ENCODE assay signal across 9 mouse cellular contexts in the genomic region with DNA sequence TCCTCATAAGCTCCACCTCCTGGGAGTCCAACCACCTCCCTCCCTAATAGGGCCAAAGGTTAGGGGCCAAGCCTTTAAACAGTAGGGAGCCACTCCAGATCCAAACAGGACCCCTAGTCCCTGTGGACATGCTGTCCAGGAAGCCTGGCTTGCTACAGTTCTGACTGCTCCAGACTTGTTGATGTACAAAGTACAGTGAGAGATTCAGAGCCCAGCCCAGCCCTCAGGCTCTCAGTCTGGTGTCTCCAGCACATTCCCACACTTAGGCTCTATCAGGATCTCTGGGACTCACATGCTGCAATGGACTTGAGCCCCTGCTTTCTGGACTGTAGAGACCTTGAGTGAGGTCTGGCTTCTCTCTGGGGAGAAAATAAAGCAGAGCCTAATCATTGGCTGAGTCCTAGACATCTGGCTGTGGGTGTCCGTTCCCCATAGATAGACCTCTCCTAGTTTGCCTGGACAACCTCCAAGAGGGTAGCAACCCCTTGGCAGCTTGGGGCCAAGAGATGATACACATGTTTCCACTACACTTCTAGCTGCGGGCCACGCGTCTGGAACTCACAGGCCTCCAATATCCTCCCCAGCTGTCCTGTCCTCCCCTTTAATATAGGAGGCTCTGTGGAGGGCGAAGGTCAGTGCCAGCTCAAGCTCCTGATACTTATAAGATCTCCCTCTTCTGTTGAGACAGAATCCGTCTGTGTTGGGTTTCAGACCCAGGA. TPM values are rescaled to one million over a fixed set of nuclear protein-coding genes. Genes with fewer than 3 reads are reported as not detected.
DNase-seq lines count a peak whose midpoint lies in the region; ATAC-seq and TF ChIP-seq lines count a peak whose summit lies in the region.
"Had no signal": no experiment of that assay in that cellular context is flagged by ENCODE, and none has a peak within 500 bp of the region (broad histone marks: within the 10 kb centered on the region; RNA-seq: fewer than 3 reads in every experiment).

No protein-coding gene starts in this region.

- H3K4me2 ChIP-seq in heart, embryonic 16.5 days (ENCODE audit: low read depth, low read length) = peak overlapping the region; percentile 48
- 0 out of 2 replicates have a peak overlapping the region, but pooled peaks have one; percentile 23 for H3K4me2 ChIP-seq in limb, embryonic 12.5 days
- H3K4me2 ChIP-seq in stomach, postnatal 0 days (replicated peaks; ENCODE audit: low read depth) = no peak overlapping the region
- H3K4me2 ChIP-seq in forebrain, embryonic 14.5 days (ENCODE audit: low read length) = no peak overlapping the region
- H3K4me2 ChIP-seq: midbrain, embryonic 12.5 days had no signal

- ATAC-seq in heart, embryonic 16.5 days (replicated peaks; ENCODE audit: extremely low read depth, insufficient read depth, low FRiP score) = peak; percentile 34
- no peak for ATAC-seq in limb, embryonic 12.5 days (ENCODE audit: insufficient number of reproducible peaks, insufficient read depth, low FRiP score, low TSS enrichment, low read depth)
- peak; percentile 13 for ATAC-seq in stomach, postnatal 0 days (ENCODE audit: low FRiP score, low TSS enrichment)
- ATAC-seq in erythroblast, adult 5-6 weeks (replicated peaks; ENCODE audit: low FRiP score, poor library complexity, severe bottlenecking) = no peak
- no peak for ATAC-seq in forebrain, embryonic 14.5 days

- peaks cover 18% of the 10 kb centered on the region for H3K36me3 ChIP-seq in liver, adult 2 months (ENCODE audit: control insufficient read depth, insufficient read depth, low read length)
- peaks cover 10% of the 10 kb centered on the region for H3K36me3 ChIP-seq in heart, embryonic 16.5 days (ENCODE audit: control insufficient read depth, insufficient read depth)
- H3K36me3 ChIP-seq in limb, embryonic 12.5 days = peaks cover 30% of the 10 kb centered on the region
- peaks cover 12% of the 10 kb centered on the region for H3K36me3 ChIP-seq in stomach, postnatal 0 days (ENCODE audit: control insufficient read depth, insufficient read depth, low read length)
- peaks cover 31% of the 10 kb centered on the region for H3K36me3 ChIP-seq in forebrain, embryonic 14.5 days (ENCODE audit: control insufficient read depth, insufficient read depth, low read length)

- no peak overlapping the region for H3K4me3 ChIP-seq in liver, adult 2 months (ENCODE audit: insufficient read depth, low read depth, low read length)
- H3K4me3 ChIP-seq in heart, embryonic 16.5 days (ENCODE audit: low read length) = no peak overlapping the region
- no peak overlapping the region for H3K4me3 ChIP-seq in limb, embryonic 12.5 days (replicated peaks)
- H3K4me3 ChIP-seq in stomach, postnatal 0 days (ENCODE audit: low read depth, low read length) = no peak overlapping the region
- H3K4me3 ChIP-seq in forebrain, embryonic 14.5 days (ENCODE audit: low read depth, low read length) = no peak overlapping the region
- H3K4me3 ChIP-seq: midbrain, embryonic 12.5 days had no signal

- H3K79me2 ChIP-seq in liver, adult 2 months (ENCODE audit: control insufficient read depth, insufficient read depth, low read length) = peaks cover 9% of the 10 kb centered on the region

- peak overlapping the region; percentile 27 for H3K9ac ChIP-seq in liver, adult 2 months (ENCODE audit: low read depth, low read length)
- H3K9ac ChIP-seq in heart, embryonic 16.5 days (ENCODE audit: low read length) = no peak overlapping the region
- H3K9ac ChIP-seq in limb, embryonic 12.5 days (replicated peaks) = no peak overlapping the region
- H3K9ac ChIP-seq in stomach, postnatal 0 days (ENCODE audit: low read length) = no peak overlapping the region
- H3K9ac ChIP-seq in forebrain, embryonic 14.5 days (ENCODE audit: low read length) = no peak overlapping the region
- H3K9ac ChIP-seq: midbrain, embryonic 12.5 days had no signal

- no peak for TF ChIP-seq POLR2A in liver, adult 2 months (IDR thresholded peaks at IDR 0.05; ENCODE audit: extremely low read depth, insufficient read depth, low read length)

- DNase-seq in liver, adult 2 months (ENCODE audit: extremely low read depth, low read depth, low spot score) = peak; percentile 95
- no peak for DNase-seq in liver
- peak; percentile 47 for DNase-seq in stomach, postnatal 0 days (ENCODE audit: low spot score)
- no peak for DNase-seq in spleen, adult 18-20 months
- DNase-seq in forebrain, embryonic 14.5 days (ENCODE audit: low spot score) = no peak

- peaks cover 41% of the 10 kb centered on the region for H3K4me1 ChIP-seq in liver, adult 2 months (ENCODE audit: control insufficient read depth, insufficient read depth, low read length)
- peaks cover 42% of the 10 kb centered on the region for H3K4me1 ChIP-seq in heart, embryonic 16.5 days (ENCODE audit: control insufficient read depth, insufficient read depth, low read length)
- peaks cover 47% of the 10 kb centered on the region for H3K4me1 ChIP-seq in limb, embryonic 12.5 days (replicated peaks)
- peaks cover 4% of the 10 kb centered on the region for H3K4me1 ChIP-seq in stomach, postnatal 0 days (replicated peaks; ENCODE audit: control insufficient read depth, insufficient read depth)
- H3K4me1 ChIP-seq in forebrain, embryonic 14.5 days (ENCODE audit: control insufficient read depth, insufficient read depth, low read length) = peaks cover 7% of the 10 kb centered on the region; the same call in 1 of the 2 replicates

- no peaks in the 10 kb centered on the region for H3K9me3 ChIP-seq in heart, embryonic 16.5 days (replicated peaks; ENCODE audit: control insufficient read depth, low read length)
- peaks cover 3% of the 10 kb centered on the region; the same call in 1 of the 2 replicates for H3K9me3 ChIP-seq in limb, embryonic 12.5 days
- no peaks in the 10 kb centered on the region for H3K9me3 ChIP-seq in stomach, postnatal 0 days (ENCODE audit: control insufficient read depth, low read length)
- H3K9me3 ChIP-seq in forebrain, embryonic 14.5 days (replicated peaks; ENCODE audit: control insufficient read depth, low read length) = no peaks in the 10 kb centered on the region
- H3K9me3 ChIP-seq: midbrain, embryonic 12.5 days had no signal

- no peak for TF ChIP-seq EP300 in stomach, postnatal 0 days (optimal IDR thresholded peaks at IDR 0.05)

- 65% methylated on average over 6 of the region's 6 CpGs for WGBS in liver, adult 2 months
- 53% methylated on average over 6 of the region's 6 CpGs for WGBS in heart, embryonic 16.5 days
- 75% methylated on average over 6 of the region's 6 CpGs for WGBS in limb, embryonic 12.5 days
- 75% methylated on average over 6 of the region's 6 CpGs for WGBS in stomach, postnatal 0 days
- 93% methylated on average over 6 of the region's 6 CpGs for WGBS in forebrain, embryonic 14.5 days

- peak overlapping the region; percentile 88 for H3K27ac ChIP-seq in liver, adult 2 months (replicated peaks; ENCODE audit: insufficient read depth, low read depth, low read length)
- peak overlapping the region; percentile 95 for H3K27ac ChIP-seq in heart, embryonic 16.5 days (ENCODE audit: low read length)
- peak overlapping the region; percentile 73 for H3K27ac ChIP-seq in limb, embryonic 12.5 days
- H3K27ac ChIP-seq in stomach, postnatal 0 days (replicated peaks) = peak overlapping the region; percentile 80
- H3K27ac ChIP-seq in forebrain, embryonic 14.5 days (ENCODE audit: low read depth, low read length) = no peak overlapping the region
- H3K27ac ChIP-seq: midbrain, embryonic 12.5 days had no signal

- H3K27me3 ChIP-seq in liver, adult 2 months (ENCODE audit: control insufficient read depth, insufficient read depth, low read length) = no peaks in the 10 kb centered on the region
- H3K27me3 ChIP-seq in heart, embryonic 16.5 days (ENCODE audit: control insufficient read depth, insufficient read depth, low read length) = no peaks in the 10 kb centered on the region
- no peaks in the 10 kb centered on the region for H3K27me3 ChIP-seq in limb, embryonic 12.5 days
- H3K27me3 ChIP-seq in stomach, postnatal 0 days (ENCODE audit: control insufficient read depth, insufficient read depth, low read length) = no peaks in the 10 kb centered on the region
- no peaks in the 10 kb centered on the region for H3K27me3 ChIP-seq in forebrain, embryonic 14.5 days (replicated peaks; ENCODE audit: control insufficient read depth, insufficient read depth, low read length)
- H3K27me3 ChIP-seq: midbrain, embryonic 12.5 days had no signal

- TF ChIP-seq CTCF in liver, adult 2 months (IDR thresholded peaks at IDR 0.05; ENCODE audit: low read depth, low read length) = no peak
- no peak for TF ChIP-seq CTCF in stomach, postnatal 0 days (IDR thresholded peaks at IDR 0.05; ENCODE audit: low read depth)

RNA-seq across cellular contexts. Expression of a gene that starts 6.2 kb away (rescaled TPM):
- total RNA-seq in liver, adult 2 months (2014; rRNA removed) = 59.7 and 68.3 TPM in 2 replicates
- polyA plus RNA-seq in liver, adult 2 months (2012; rRNA removed) = 17.7 and 31.2 TPM in 2 replicates
- polyA plus RNA-seq in heart, embryonic 16.5 days (2015; fragmentation: Nextera tagmentation; extraction: Ambion mirVana) = 69.8 and 70.4 TPM in 2 replicates
- polyA plus RNA-seq in limb, embryonic 12.5 days (2016; fragmentation: Nextera tagmentation; extraction: Ambion mirVana) = 53.9 and 55.3 TPM in 2 replicates
- polyA plus RNA-seq in stomach, postnatal 0 days (2015; fragmentation: Nextera tagmentation; extraction: Ambion mirVana) = 63.6 and 69.4 TPM in 2 replicates
- total RNA-seq in erythroblast, adult 5-6 weeks (2015; ENCODE audit: low replicate concordance) = 1.5 and 3.1 TPM in 2 replicates
- 0.51 and 0.84 TPM in 2 replicates for total RNA-seq in erythroblast, adult 5-6 weeks (2017; ENCODE audit: low replicate concordance)
- polyA plus RNA-seq in forebrain, embryonic 14.5 days (2014; fragmentation: Nextera tagmentation; extraction: Ambion mirVana) = 49.1 and 52.9 TPM in 2 replicates

RNA-seq across cellular contexts. Expression of a gene that starts 48.7 kb away (rescaled TPM):
- 51.4 and 70.2 TPM in 2 replicates for total RNA-seq in liver, adult 2 months (2014; rRNA removed)
- 32.6 and 32.9 TPM in 2 replicates for polyA plus RNA-seq in liver, adult 2 months (2012; rRNA removed)
- polyA plus RNA-seq in heart, embryonic 16.5 days (2015; fragmentation: Nextera tagmentation; extraction: Ambion mirVana) = 57.1 and 61.9 TPM in 2 replicates
- 70.6 and 74.7 TPM in 2 replicates for polyA plus RNA-seq in limb, embryonic 12.5 days (2016; fragmentation: Nextera tagmentation; extraction: Ambion mirVana)
- polyA plus RNA-seq in stomach, postnatal 0 days (2015; fragmentation: Nextera tagmentation; extraction: Ambion mirVana) = 89.3 and 93.2 TPM in 2 replicates
- 9.8 and 16.7 TPM in 2 replicates for total RNA-seq in erythroblast, adult 5-6 weeks (2015; ENCODE audit: low replicate concordance)
- total RNA-seq in erythroblast, adult 5-6 weeks (2017; ENCODE audit: low replicate concordance) = 15.5 and 17.6 TPM in 2 replicates
- 65.5 and 65.8 TPM in 2 replicates for polyA plus RNA-seq in forebrain, embryonic 14.5 days (2014; fragmentation: Nextera tagmentation; extraction: Ambion mirVana)

RNA-seq across cellular contexts. Expression of a gene that starts 49.1 kb away (rescaled TPM):
- 4.9 and 5.8 TPM in 2 replicates for total RNA-seq in liver, adult 2 months (2014; rRNA removed)
- polyA plus RNA-seq in liver, adult 2 months (2012; rRNA removed) = 9.4 and 14.4 TPM in 2 replicates
- polyA plus RNA-seq in heart, embryonic 16.5 days (2015; fragmentation: Nextera tagmentation; extraction: Ambion mirVana) = 10.1 and 11.1 TPM in 2 replicates
- polyA plus RNA-seq in limb, embryonic 12.5 days (2016; fragmentation: Nextera tagmentation; extraction: Ambion mirVana) = 10.3 and 11.2 TPM in 2 replicates
- 8.2 and 9.3 TPM in 2 replicates for polyA plus RNA-seq in stomach, postnatal 0 days (2015; fragmentation: Nextera tagmentation; extraction: Ambion mirVana)
- 3.7 and 7.7 TPM in 2 replicates for total RNA-seq in erythroblast, adult 5-6 weeks (2015; ENCODE audit: low replicate concordance)
- 0.42 and 0.94 TPM in 2 replicates for total RNA-seq in erythroblast, adult 5-6 weeks (2017; ENCODE audit: low replicate concordance)
- polyA plus RNA-seq in forebrain, embryonic 14.5 days (2014; fragmentation: Nextera tagmentation; extraction: Ambion mirVana) = 8.4 and 8.8 TPM in 2 replicates

Comparison
In these comparisons a context has a peak if more than half of its experiments do, and no peak if none do; other contexts are left out.
1. DNase-seq: peak in liver, adult 2 months (single experiment) and stomach, postnatal 0 days (single experiment); none in liver (single experiment), spleen, adult 18-20 months (0 of 2) and forebrain, embryonic 14.5 days (single experiment).
2. ATAC-seq: peak in heart, embryonic 16.5 days (single experiment) and stomach, postnatal 0 days (single experiment); none in limb, embryonic 12.5 days (single experiment), erythroblast, adult 5-6 weeks (single experiment) and forebrain, embryonic 14.5 days (single experiment).
3. H3K4me2 ChIP-seq: peak in heart, embryonic 16.5 days (single experiment) and limb, embryonic 12.5 days (single experiment); none in stomach, postnatal 0 days (single experiment) and forebrain, embryonic 14.5 days (single experiment).